Mouse (Mus musculus) midbrain, embryonic 14.5 days (tissue): ENCODE data around the gene Arhgef3. TPM values are rescaled to one million over a fixed set of nuclear protein-coding genes. Genes with fewer than 3 reads are reported as not detected.

Experiments
- ATAC-seq: fragments of 200-750 bp; cut with Nextera tagmentation; 2 replicates; pipeline ENCODE4 v1.8.0; 2017; ENCODE audit warnings: moderate number of reproducible peaks, moderate library complexity; ENCODE audit not compliant: low FRiP score, low TSS enrichment
- DNase-seq: peaks from one replicate; pipeline ENCODE4 v3.0.0-alpha.2; 2015
- H3K27ac ChIP-seq: fragments of 300-500 bp; sonication (generic); replicated peaks from 2 replicates; pipeline ENCODE4 v1.5.1; 2014; ENCODE audit warnings: mild to moderate bottlenecking, low read depth, low read length, moderate library complexity
- H3K27me3 ChIP-seq: fragments of 300-500 bp; sonication (generic); 2 replicates; pipeline ENCODE4 v1.6.1; 2014; ENCODE audit warnings: low read length, control low read depth, mixed read lengths; ENCODE audit not compliant: control insufficient read depth, insufficient read depth
- H3K36me3 ChIP-seq: fragments of 300-500 bp; sonication (generic); 2 replicates; pipeline ENCODE4 v1.6.1; 2014; ENCODE audit warnings: low read length, control low read depth; ENCODE audit not compliant: control insufficient read depth, insufficient read depth
- H3K4me1 ChIP-seq: fragments of 300-500 bp; sonication (generic); 2 replicates; pipeline ENCODE4 v1.6.1; 2014; ENCODE audit warnings: mild to moderate bottlenecking, antibody characterized with exemption, low read length, control low read depth; ENCODE audit not compliant: control insufficient read depth, insufficient read depth
- H3K4me2 ChIP-seq: fragments of 300-500 bp; sonication (generic); 2 replicates; pipeline ENCODE4 v1.6.1; 2014; ENCODE audit warnings: mild to moderate bottlenecking, low read length, moderate library complexity
- H3K4me3 ChIP-seq: fragments of 300-500 bp; sonication (generic); replicated peaks from 2 replicates; pipeline ENCODE4 v1.5.1; 2014; ENCODE audit warnings: low read depth, low read length
- H3K9ac ChIP-seq: fragments of 300-500 bp; sonication (generic); replicated peaks from 2 replicates; pipeline ENCODE4 v1.6.1; 2014; ENCODE audit warnings: mild to moderate bottlenecking, low read length, moderate library complexity
- H3K9me3 ChIP-seq: fragments of 300-500 bp; sonication (generic); 2 replicates; pipeline ENCODE4 v1.6.1; 2016; ENCODE audit warnings: low read length, control low read depth, mixed read lengths; ENCODE audit not compliant: control insufficient read depth
- WGBS: fragments of 180-500 bp; shearing (Covaris S2); extraction: QIAGEN DNeasy Blood & Tissue Kit; methylation state at CpG from one replicate; pipeline ENCODE4 v1.1.7; 2014; 5-methylcytosine and 5-hydroxymethylcytosine counted together
- polyA plus RNA-seq: library from polyadenylated mRNA; unstranded; fragments of >200 nt; fragmentation: Nextera tagmentation; extraction: Ambion mirVana; gene quantifications from 2 replicates; pipeline ENCODE4 v1.2.1, GENCODE M21; 2014

Gene Arhgef3
- polyA plus RNA-seq, 1 experiment from 2014 or later, result 5.3 TPM

DNA sequence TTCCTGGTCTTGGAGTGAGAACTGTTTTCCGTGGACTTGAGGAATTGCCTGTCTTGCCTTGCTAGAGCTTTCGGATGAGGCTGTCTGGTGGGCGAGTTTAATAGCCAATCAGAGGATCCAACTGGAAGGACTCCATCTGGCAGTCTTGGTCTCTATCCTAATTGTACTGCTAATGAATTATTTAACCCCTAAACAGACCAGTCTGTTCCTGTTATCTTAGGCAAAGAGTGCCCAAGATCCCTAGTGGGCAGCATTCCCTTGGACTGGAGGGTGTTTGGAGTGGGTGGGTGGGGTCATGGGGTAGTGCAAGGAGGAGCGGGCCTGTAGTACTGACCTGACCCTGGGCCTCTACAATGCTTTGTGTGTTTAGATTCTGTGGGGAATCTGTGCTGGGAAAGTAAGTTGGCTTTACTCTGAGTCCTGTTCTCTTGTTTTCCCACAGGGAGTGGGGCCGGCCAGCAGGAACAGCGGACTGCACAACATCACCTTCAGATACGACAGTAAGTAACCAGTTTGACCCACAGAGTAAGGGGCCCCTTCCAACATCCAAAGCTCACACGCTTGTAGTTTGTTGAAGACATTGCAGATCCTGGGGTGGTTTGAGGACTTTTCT, 38.7 kb upstream of the Arhgef3 start:
- ATAC-seq (no peak; the same call in 1 of the 2 replicates), DNase-seq (no peak)
- H3K4me2 ChIP-seq, result no peak overlapping the region
- no peak overlapping the region for H3K9ac ChIP-seq
- no peaks in the 10 kb centered on the region for H3K36me3 ChIP-seq
- no peaks in the 10 kb centered on the region for H3K27me3 ChIP-seq
- no peak overlapping the region for H3K4me3 ChIP-seq
- H3K27ac ChIP-seq, result no peak overlapping the region
- 63% methylated on average over 8 of the region's 8 CpGs for WGBS
- peaks cover 8% of the 10 kb centered on the region for H3K4me1 ChIP-seq
- H3K9me3 ChIP-seq, result no peaks in the 10 kb centered on the region

DNA sequence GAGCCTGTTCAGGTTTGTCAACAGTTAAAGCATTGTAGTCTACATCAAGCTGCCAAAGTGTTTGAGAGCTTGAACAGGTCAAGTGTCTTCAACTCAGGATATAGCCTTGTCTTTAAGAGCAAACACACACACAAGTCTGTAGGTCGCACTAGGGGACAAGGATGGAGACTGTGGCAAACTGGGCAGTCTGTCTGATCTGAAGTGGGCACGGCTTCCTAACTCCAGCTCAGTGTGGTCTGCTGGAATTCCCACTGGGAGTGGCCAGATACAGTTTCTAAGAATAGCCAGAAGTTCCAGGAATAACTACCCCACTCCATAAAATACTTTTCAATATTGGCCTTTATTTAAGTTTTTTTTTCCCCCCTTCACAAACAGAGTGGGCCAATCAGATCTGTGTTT, 38.2 kb upstream of the Arhgef3 start:
- ATAC-seq (no peak), DNase-seq (no peak)
- H3K27ac ChIP-seq, result no peak overlapping the region
- H3K4me2 ChIP-seq, result no peak overlapping the region
- no peaks in the 10 kb centered on the region for H3K27me3 ChIP-seq
- no peak overlapping the region for H3K4me3 ChIP-seq
- no peaks in the 10 kb centered on the region for H3K9me3 ChIP-seq
- H3K36me3 ChIP-seq, result no peaks in the 10 kb centered on the region
- WGBS, result 97% methylated on average over 2 of the region's 2 CpGs
- peaks cover 8% of the 10 kb centered on the region for H3K4me1 ChIP-seq
- no peak overlapping the region for H3K9ac ChIP-seq

DNA sequence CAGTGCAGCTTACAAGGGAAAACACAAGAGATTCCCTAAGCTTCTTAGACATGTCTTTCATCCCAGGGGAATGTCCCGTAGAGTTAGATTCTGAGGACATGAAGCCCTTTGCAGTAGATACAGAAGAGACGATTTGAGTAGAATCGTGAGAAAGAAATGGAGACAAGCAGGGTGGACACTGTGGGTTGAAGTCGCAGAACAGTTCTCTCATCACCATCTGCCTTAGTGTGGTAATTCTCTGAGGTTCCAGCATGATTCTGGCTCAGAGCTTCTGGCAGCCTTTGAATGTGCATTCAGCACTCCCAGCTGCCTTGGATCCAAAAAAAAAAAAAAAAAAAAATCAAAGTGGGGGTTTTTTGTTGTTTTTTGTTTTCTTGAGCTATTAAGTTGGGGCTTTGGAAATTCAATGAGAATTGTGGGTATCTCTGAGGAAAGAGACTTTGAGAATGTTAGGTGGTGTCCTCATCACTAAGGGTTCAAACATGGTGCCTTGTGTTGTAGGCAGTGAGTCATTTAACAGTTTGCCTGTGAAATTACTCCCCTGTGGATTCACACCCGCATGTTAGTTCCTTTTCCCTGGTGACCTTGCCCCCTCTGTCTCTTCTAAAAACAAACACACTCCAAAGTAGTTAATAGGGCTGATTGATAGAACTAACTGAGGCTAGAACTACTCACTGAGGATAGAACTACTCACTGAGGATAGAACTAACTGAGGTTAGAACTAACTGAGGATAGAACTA, 33.0 kb upstream of the Arhgef3 start:
- Histone ChIP-seq H3K9ac (no peak overlapping the region), H3K4me1 (no peaks in the 10 kb centered on the region), H3K36me3 (no peaks in the 10 kb centered on the region), H3K4me2 (no peak overlapping the region), H3K27ac (no peak overlapping the region), H3K9me3 (no peaks in the 10 kb centered on the region), H3K4me3 (no peak overlapping the region), H3K27me3 (no peaks in the 10 kb centered on the region)
- ATAC-seq, result no peak
- no peak for DNase-seq
- 72% methylated on average over 5 of the region's 5 CpGs for WGBS

DNA sequence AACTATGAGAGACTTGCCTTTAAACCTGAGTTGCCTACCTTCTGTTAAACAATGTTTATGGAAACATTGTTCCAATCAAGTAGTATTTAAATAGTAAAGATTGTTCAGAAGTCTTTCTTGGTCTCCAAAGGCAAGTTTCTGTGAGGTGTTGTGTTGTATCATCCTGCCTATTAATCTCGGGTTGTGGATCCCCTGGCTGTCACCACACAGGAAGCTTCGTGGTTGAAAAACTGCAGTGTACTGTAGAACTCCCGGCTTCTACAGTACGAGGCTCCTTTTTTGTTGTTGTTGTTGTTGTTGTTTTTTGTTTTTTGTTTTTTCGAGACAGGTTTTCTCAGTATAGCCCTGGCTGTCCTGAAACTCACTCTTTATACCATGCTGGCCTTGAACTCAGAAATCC, 29.2 kb upstream of the Arhgef3 start:
- 81% methylated on average over 5 of the region's 5 CpGs for WGBS
- DNase-seq (no peak), ATAC-seq (no peak)
- Histone ChIP-seq H3K27ac (no peak overlapping the region), H3K4me1 (no peaks in the 10 kb centered on the region), H3K4me2 (no peak overlapping the region), H3K36me3 (no peaks in the 10 kb centered on the region), H3K9me3 (no peaks in the 10 kb centered on the region), H3K27me3 (no peaks in the 10 kb centered on the region), H3K4me3 (no peak overlapping the region), H3K9ac (no peak overlapping the region)

DNA sequence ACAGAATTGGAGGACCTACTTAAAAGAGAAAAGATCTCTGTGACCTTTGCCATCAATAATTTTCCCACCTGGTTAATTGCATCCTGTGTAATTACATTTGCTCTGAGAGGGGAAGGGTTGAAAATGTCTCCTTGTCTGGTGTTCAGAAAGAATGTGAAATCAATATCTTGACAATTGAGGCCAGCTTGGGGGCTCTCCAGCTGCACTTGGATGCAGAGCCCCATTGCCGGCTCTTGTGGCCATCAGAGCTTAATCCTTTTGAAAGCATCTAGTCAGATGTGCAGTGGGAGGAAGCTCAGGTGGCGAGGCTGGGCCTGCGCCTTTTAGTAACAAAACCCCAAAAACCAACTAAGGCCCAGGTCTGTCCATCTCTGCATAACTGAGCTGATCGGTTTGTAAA, 28.7 kb upstream of the Arhgef3 start:
- Histone ChIP-seq H3K9me3 (no peaks in the 10 kb centered on the region), H3K4me3 (no peak overlapping the region), H3K36me3 (no peaks in the 10 kb centered on the region), H3K27ac (no peak overlapping the region), H3K9ac (no peak overlapping the region), H3K4me1 (no peaks in the 10 kb centered on the region), H3K4me2 (no peak overlapping the region), H3K27me3 (no peaks in the 10 kb centered on the region)
- DNase-seq (no peak), ATAC-seq (no peak)
- 65% methylated on average over 4 of the region's 4 CpGs for WGBS

DNA sequence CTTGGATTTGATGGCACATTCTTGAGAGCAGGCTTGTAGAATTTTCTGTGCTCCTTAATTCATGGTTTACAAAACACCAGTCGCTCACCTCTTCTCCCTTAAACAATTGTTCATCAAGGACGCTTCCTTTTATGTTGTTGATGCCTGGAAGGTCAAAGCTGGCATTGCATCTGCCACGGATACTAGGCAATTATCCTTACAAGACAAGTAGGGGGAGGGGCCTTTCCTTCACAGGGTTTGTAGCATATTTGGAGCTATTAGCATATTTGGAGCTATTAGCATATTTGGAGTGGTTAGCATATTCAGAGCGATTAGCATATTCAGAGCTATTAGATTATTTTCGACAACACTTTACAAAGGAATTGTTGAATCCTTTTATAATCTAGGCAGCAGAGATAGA, 20.5 kb upstream of the Arhgef3 start:
- no peaks in the 10 kb centered on the region for H3K27me3 ChIP-seq
- no peak overlapping the region; the same call in 1 of the 2 replicates for H3K9ac ChIP-seq
- ATAC-seq (no peak; the same call in 1 of the 2 replicates), DNase-seq (peak; percentile 50)
- H3K9me3 ChIP-seq, result no peaks in the 10 kb centered on the region
- no peak overlapping the region for H3K27ac ChIP-seq
- H3K4me3 ChIP-seq, result no peak overlapping the region
- 46% methylated on average over 5 of the region's 5 CpGs for WGBS
- H3K36me3 ChIP-seq, result no peaks in the 10 kb centered on the region
- H3K4me1 ChIP-seq, result no peaks in the 10 kb centered on the region
- H3K4me2 ChIP-seq, result no peak overlapping the region

DNA sequence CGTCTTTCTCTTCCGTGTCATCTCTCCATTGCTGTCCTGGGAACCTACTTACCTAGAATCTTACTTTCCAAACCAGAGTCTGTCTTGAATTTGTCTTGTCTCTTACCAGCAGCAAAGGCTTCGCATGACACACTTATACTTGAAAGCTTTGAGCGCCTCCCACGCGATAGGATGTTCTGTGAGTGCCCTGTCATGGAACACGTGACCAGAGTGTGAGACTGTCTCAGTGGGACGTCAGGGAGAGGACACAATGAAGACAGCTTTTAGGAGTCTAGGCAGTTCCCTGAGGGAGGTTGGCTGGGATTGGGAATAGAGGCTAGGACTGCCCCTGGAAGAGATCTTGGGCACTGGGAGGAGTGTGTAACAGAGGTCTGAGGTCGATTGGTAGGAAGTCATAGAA, 18.6 kb upstream of the Arhgef3 start:
- no peak overlapping the region for H3K9ac ChIP-seq
- no peak for ATAC-seq
- no peak for DNase-seq
- 0 out of 2 replicates have a peak, but pooled peaks cover 4% of the 10 kb centered on the region for H3K36me3 ChIP-seq
- no peak overlapping the region for H3K27ac ChIP-seq
- H3K4me1 ChIP-seq, result no peaks in the 10 kb centered on the region
- WGBS, result 66% methylated on average over 9 of the region's 9 CpGs
- no peaks in the 10 kb centered on the region for H3K9me3 ChIP-seq
- H3K27me3 ChIP-seq, result no peaks in the 10 kb centered on the region
- H3K4me2 ChIP-seq, result no peak overlapping the region
- H3K4me3 ChIP-seq, result no peak overlapping the region

DNA sequence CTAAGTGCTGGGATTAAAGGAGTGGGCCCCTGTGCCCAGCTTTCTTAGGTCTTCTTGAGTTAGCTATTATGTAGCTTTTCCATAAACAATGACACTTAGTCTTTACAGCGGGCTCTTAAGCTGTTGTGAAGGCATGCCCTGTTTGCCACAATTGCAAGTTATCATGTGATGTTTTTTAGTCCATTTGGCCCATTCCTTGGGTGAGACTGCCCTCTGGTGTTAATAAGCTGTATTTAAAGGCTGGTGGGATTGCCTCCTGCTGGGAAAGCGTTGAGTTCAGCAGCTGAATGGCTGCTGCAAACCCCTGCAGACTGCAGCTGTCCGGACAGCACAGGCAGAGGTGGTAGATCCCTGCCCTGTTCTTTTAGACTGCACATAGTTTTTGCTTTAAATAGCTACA, 17.9 kb upstream of the Arhgef3 start:
- Histone ChIP-seq H3K4me3 (no peak overlapping the region), H3K27me3 (no peaks in the 10 kb centered on the region), H3K9ac (no peak overlapping the region), H3K36me3 (0 out of 2 replicates have a peak, but pooled peaks cover 5% of the 10 kb centered on the region), H3K4me1 (no peaks in the 10 kb centered on the region), H3K9me3 (no peaks in the 10 kb centered on the region), H3K27ac (no peak overlapping the region), H3K4me2 (no peak overlapping the region)
- DNase-seq (peak; percentile 95), ATAC-seq (no peak; the same call in 1 of the 2 replicates)
- 10% methylated on average over 3 of the region's 3 CpGs for WGBS

DNA sequence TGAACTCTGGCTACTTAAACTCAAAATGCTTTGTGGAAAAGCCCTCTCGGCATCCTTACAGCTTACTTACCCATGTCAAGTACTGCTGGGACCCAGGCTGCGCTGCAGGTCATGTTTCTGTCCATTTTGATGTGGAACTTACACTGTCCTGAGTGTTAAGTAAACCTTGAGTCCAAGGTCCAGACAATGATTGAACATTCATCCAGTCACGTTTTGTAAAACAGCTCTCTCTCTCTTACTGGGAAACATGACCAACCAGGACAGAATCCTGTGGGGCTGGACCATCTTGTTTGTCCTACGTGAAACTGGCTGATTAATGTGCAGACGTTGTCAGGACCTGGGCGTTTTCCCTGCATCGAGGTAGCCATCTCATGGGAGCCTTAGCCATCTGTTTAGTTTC, 13.0 kb upstream of the Arhgef3 start:
- ATAC-seq (no peak), DNase-seq (no peak)
- Histone ChIP-seq H3K9me3 (no peaks in the 10 kb centered on the region), H3K36me3 (0 out of 2 replicates have a peak, but pooled peaks cover 7% of the 10 kb centered on the region), H3K4me2 (no peak overlapping the region), H3K4me3 (no peak overlapping the region), H3K4me1 (0 out of 2 replicates have a peak, but pooled peaks cover 4% of the 10 kb centered on the region), H3K27me3 (no peaks in the 10 kb centered on the region), H3K9ac (no peak overlapping the region), H3K27ac (no peak overlapping the region)
- WGBS, result 67% methylated on average over 7 of the region's 7 CpGs
